Mouse (Mus musculus) forebrain, embryonic 12.5 days (tissue): ENCODE measurements around the gene Padi1. TPM values are rescaled to one million over a fixed set of nuclear protein-coding genes. Genes with fewer than 3 reads are reported as not detected.
A peak's percentile ranks its signal among the peaks of the same experiment; 100 is the strongest.

Experiments used
- ATAC-seq: fragments of 200-750 bp; cut with Nextera tagmentation; 2 replicates; pipeline ENCODE4 v1.8.0; 2017; ENCODE audit warnings: moderate TSS enrichment; ENCODE audit not compliant: low FRiP score
- H3K27ac ChIP-seq: fragments of 300-500 bp; sonication (generic); 2 replicates; pipeline ENCODE4 v1.5.1; 2016; ENCODE audit warnings: mild to moderate bottlenecking
- H3K27me3 ChIP-seq: fragments of 300-500 bp; sonication (generic); 2 replicates; pipeline ENCODE4 v1.6.1; 2016; ENCODE audit warnings: mild to moderate bottlenecking
- H3K36me3 ChIP-seq: fragments of 300-500 bp; sonication (generic); replicated peaks from 2 replicates; pipeline ENCODE4 v1.6.1; 2016; ENCODE audit warnings: mild to moderate bottlenecking
- H3K4me1 ChIP-seq: fragments of 300-500 bp; sonication (generic); 2 replicates; pipeline ENCODE4 v1.6.1; 2016
- H3K4me2 ChIP-seq: fragments of 300-500 bp; sonication (generic); 2 replicates; pipeline ENCODE4 v1.6.1; 2016; ENCODE audit warnings: mild to moderate bottlenecking, moderate library complexity
- H3K4me3 ChIP-seq: fragments of 300-500 bp; sonication (generic); replicated peaks from 2 replicates; pipeline ENCODE4 v1.5.1; 2016; ENCODE audit warnings: mild to moderate bottlenecking
- H3K9ac ChIP-seq: fragments of 300-500 bp; sonication (generic); 2 replicates; pipeline ENCODE4 v1.6.1; 2016; ENCODE audit warnings: mild to moderate bottlenecking
- H3K9me3 ChIP-seq: fragments of 300-500 bp; sonication (generic); 2 replicates; pipeline ENCODE4 v1.6.1; 2016
- WGBS: fragments of 180-500 bp; shearing (Covaris S2); methylation state at CpG from one replicate; pipeline ENCODE4 v1.1.7; 2016; 5-methylcytosine and 5-hydroxymethylcytosine counted together
- polyA plus RNA-seq: library from polyadenylated mRNA; unstranded; fragments of >200 nt; fragmentation: Nextera tagmentation; extraction: Ambion mirVana; gene quantifications from 2 replicates; pipeline ENCODE4 v1.2.1, GENCODE M21; 2016

Gene Padi1
- polyA plus RNA-seq, 1 experiment from 2014 or later = 0.10 TPM

DNA sequence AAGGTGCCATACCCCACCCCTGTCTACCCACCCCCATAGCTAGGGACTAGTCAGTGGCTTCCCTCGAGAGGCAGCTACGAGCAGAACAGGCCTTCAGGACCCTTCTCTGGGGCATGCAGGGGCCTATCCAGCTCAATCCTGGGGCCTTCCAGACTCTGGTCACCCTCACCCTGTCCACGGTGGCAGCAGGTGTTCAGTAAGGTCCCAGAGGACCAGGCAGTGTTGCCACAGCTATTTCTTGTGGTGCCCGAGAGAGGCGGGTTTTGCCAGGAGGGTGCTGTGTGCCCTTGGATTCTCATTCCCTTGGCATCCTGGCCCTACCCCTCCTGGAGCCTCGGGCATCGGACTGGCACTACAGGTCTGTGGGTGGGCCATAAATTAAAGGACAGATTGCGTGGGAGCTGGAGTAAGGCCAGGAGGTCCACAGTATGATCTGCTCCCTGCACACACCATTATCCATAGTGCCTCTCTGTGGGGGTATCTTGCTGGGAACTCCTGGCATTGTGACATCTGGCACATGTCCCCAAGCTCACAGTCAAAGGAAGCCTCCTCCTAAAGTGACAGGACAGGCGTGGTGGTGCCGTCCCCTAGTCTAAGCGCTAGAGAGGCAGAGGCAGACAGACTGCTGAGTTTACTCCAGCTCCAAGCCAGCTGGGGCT lies 9.2 kb downstream of the Padi1 start:
- Histone ChIP-seq H3K27me3 (peaks cover 18% of the 10 kb centered on the region), H3K4me1 (peaks cover 40% of the 10 kb centered on the region), H3K9ac (no peak overlapping the region), H3K4me3 (no peak overlapping the region), H3K27ac (no peak overlapping the region), H3K36me3 (no peaks in the 10 kb centered on the region), H3K9me3 (no peaks in the 10 kb centered on the region), H3K4me2 (no peak overlapping the region; the same call in 1 of the 2 replicates)
- WGBS = 71% methylated on average over 11 of the region's 11 CpGs
- ATAC-seq = no peak

DNA sequence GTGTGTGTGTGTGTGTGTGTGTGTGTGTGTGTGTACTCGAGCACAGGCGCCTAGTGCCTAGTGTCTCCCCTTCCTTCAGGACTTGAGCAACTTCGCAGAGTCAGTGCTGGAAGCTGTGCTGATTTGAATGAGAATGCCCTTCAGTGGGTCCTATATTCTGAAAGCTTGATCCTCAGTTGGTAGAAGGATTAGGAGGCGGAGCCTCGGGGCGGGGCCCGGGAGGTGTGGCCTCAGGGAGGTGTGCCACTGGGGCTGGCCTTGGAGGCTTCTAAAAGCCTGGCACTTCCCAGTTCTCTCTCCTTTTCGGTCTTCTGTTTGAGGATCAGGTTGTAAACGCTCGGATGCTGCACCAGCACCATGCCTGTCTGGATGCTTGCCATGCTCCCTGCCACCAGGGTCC lies 9.9 kb downstream of the Padi1 start:
- Histone ChIP-seq H3K9ac (no peak overlapping the region), H3K27ac (no peak overlapping the region), H3K9me3 (no peaks in the 10 kb centered on the region), H3K27me3 (peaks cover 18% of the 10 kb centered on the region), H3K36me3 (no peaks in the 10 kb centered on the region), H3K4me3 (no peak overlapping the region; the same call in 1 of the 2 replicates), H3K4me1 (peaks cover 40% of the 10 kb centered on the region), H3K4me2 (peak overlapping the region; percentile 39)
- WGBS = under 1% methylated on average over 8 of the region's 10 CpGs
- ATAC-seq = peak; percentile 66

DNA sequence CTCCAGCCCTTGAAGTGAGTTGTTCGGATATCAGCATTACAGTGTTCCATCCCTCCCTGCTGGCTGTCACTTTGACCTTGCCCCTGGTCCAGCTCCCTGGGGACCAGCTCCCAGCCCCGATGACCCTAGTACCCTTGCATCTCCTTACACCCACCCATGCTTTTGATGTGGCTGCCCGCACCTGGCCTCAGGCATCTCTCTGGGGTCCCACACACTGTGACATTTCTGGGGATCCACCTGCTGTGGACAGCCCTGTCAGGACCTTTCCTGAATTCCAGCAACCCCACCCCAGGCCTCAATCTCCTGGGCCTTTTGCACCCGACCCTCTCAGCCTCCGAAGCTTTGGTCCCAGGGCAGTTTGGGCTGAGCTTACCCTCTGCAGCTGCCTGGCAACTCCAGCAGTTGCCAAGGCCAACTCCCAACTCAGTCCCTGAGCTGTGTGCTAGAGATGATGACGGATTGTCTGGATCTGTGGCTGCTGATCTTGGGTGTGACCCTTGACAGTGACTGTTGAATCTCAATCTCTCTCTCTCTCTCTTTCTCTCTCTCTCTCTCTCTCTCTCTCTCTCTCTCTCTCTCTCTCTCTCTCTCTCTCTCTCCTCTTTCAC lies 11.1 kb downstream of the Padi1 start:
- Histone ChIP-seq H3K4me3 (no peak overlapping the region), H3K4me1 (peaks cover 40% of the 10 kb centered on the region), H3K36me3 (no peaks in the 10 kb centered on the region), H3K9me3 (no peaks in the 10 kb centered on the region), H3K4me2 (no peak overlapping the region), H3K27me3 (peaks cover 18% of the 10 kb centered on the region), H3K27ac (no peak overlapping the region), H3K9ac (no peak overlapping the region)
- 72% methylated on average over 6 of the region's 6 CpGs for WGBS
- no peak for ATAC-seq

DNA sequence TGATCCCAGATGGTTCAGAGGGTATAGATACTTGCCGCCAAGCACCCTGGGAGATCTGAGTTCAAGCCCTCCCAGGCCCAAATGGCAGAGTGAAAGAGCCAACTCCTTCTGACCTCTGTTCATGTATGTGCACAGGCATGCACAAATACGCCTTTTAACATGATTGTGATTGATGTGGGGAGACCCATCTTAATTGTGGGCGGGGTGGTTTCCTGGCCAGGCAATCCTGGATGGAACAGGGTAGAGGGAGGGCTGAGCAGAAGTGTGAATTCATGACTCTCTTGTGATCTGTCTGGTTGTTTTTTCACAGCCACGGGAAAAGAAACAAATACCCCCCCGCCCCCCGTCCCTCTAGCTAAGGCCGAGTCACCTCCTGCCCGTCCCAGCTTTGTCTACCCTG lies 12.8 kb downstream of the Padi1 start:
- Histone ChIP-seq H3K9ac (no peak overlapping the region), H3K4me3 (no peak overlapping the region), H3K27me3 (peaks cover 18% of the 10 kb centered on the region), H3K9me3 (no peaks in the 10 kb centered on the region), H3K4me1 (peaks cover 38% of the 10 kb centered on the region), H3K27ac (no peak overlapping the region), H3K4me2 (no peak overlapping the region), H3K36me3 (no peaks in the 10 kb centered on the region)
- 54% methylated on average over 8 of the region's 8 CpGs for WGBS
- ATAC-seq = no peak

DNA sequence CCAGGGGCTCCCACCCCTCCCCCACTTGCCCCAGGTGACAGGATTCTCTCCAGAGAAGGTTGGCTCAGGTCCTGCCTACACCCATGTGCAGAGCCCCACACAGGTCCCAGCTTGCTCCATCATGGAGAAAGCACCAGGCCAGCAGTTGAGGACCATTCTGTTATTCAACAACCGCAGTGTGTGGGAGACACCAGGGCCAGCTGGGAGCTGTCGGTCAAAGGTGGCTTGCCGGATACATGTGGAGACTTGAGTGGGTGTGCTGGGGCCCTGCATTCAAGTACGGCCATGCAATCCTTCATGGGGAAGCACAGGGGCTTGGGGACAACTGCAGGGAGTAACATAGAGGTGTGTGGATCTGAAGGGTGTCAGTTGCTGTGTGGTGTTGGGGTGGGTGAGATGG lies 13.8 kb downstream of the Padi1 start:
- H3K36me3 ChIP-seq = no peaks in the 10 kb centered on the region
- no peak overlapping the region for H3K4me3 ChIP-seq
- H3K9ac ChIP-seq = no peak overlapping the region
- peaks cover 38% of the 10 kb centered on the region for H3K4me1 ChIP-seq
- no peak for ATAC-seq
- H3K27ac ChIP-seq = no peak overlapping the region
- H3K27me3 ChIP-seq = peaks cover 18% of the 10 kb centered on the region
- H3K4me2 ChIP-seq = no peak overlapping the region
- H3K9me3 ChIP-seq = no peaks in the 10 kb centered on the region
- WGBS = 96% methylated on average over 4 of the region's 4 CpGs

DNA sequence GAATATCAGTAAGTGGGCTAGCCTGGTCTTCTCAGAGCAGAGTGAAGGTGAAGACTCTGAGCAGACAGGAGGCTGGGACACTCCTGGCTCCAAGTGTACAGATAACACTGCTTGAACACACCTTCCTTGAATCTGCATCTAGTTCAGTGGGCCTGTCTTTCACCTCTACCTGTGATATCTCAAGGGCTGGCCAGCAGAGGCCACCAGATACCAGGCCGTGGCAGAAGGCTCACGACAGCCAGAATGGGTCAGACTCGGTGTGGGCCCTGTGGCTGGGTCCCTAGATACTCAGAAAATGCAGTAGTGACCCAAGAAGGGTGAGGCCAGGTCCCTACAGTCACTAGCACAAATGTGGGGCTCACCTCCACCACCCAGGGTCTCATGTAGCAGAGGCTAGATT lies 18.3 kb downstream of the Padi1 start:
- no peaks in the 10 kb centered on the region for H3K4me1 ChIP-seq
- H3K4me3 ChIP-seq = no peak overlapping the region
- 48% methylated on average over 3 of the region's 3 CpGs for WGBS
- no peak overlapping the region for H3K27ac ChIP-seq
- H3K4me2 ChIP-seq = no peak overlapping the region
- H3K27me3 ChIP-seq = no peaks in the 10 kb centered on the region
- H3K9ac ChIP-seq = no peak overlapping the region
- no peaks in the 10 kb centered on the region for H3K9me3 ChIP-seq
- no peaks in the 10 kb centered on the region for H3K36me3 ChIP-seq
- ATAC-seq = no peak

DNA sequence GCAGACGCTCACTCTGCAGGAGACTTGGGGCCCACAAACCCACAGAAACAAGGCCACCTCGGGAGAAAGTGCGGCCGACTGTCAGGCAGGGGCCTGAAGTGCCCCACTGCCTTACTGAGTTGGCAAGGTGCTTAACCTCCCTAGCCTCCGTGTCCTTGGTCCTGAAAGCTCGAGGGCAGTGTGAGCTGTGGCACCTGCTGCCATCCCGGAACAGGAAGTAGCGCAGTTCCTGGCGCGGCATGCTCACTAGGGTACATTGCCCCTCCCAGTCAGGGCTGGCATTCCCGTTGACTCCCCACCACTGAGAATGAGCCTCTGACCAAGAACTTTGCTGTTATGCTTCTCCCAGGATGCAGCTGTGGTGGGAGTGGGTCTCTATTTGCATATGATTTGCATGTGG lies 19.6 kb downstream of the Padi1 start:
- Histone ChIP-seq H3K27me3 (no peaks in the 10 kb centered on the region), H3K4me1 (no peaks in the 10 kb centered on the region), H3K27ac (no peak overlapping the region), H3K4me3 (no peak overlapping the region), H3K4me2 (no peak overlapping the region), H3K9me3 (no peaks in the 10 kb centered on the region), H3K9ac (no peak overlapping the region), H3K36me3 (no peaks in the 10 kb centered on the region)
- ATAC-seq = no peak
- WGBS = 67% methylated on average over 11 of the region's 11 CpGs

DNA sequence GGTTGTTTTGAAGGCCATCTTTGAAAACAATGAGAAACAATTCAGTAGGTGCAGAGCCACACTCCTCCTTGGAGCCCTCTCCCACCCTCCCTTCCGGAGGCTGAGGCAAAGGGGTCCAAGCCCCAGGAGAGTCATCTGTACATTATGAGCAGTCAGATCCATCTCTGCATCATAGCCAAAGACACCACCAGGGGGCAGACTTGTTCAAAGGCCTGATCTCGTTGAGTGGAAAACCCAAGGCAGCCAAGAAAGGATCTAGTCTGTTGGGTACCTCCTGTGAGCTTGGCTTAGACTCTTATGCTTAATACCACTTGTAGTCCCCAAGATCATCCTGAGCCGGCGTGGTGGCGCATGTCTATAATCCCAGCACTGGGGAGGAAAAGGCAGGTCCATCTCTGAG lies 23.6 kb downstream of the Padi1 start:
- WGBS = 62% methylated on average over 5 of the region's 5 CpGs

DNA sequence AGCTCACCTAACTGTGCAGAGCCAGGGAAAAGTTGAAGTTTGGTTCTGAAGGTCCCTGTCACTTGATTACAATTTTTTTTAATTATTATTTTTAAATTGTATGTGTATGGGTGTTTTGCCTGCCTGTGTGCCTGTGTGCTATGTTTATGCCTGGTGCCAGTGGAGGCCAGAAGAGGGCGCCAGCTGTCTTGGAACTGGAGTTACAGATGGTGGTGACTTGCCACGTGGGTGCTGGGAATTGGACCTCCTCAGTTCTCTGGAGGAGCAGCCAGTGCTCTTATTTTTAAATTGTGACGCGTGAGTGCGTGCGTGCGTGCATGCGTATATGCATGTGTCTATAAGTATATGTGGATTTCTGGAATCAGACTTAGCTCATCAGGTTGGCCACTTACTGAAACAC lies 28.2 kb downstream of the Padi1 start:
- no peaks in the 10 kb centered on the region for H3K9me3 ChIP-seq
- no peak overlapping the region for H3K9ac ChIP-seq
- ATAC-seq = no peak
- no peaks in the 10 kb centered on the region for H3K36me3 ChIP-seq
- H3K27me3 ChIP-seq = peaks cover 20% of the 10 kb centered on the region
- no peak overlapping the region for H3K27ac ChIP-seq
- peaks cover 24% of the 10 kb centered on the region for H3K4me1 ChIP-seq
- no peak overlapping the region for H3K4me3 ChIP-seq
- 89% methylated on average over 8 of the region's 8 CpGs for WGBS
- H3K4me2 ChIP-seq = no peak overlapping the region

More for the DNA sequence above, 23.6 kb downstream of the Padi1 start:
- H3K9ac ChIP-seq = no peak overlapping the region
- H3K4me3 ChIP-seq = no peak overlapping the region
- H3K27ac ChIP-seq = no peak overlapping the region
- no peak for ATAC-seq
- H3K27me3 ChIP-seq = no peaks in the 10 kb centered on the region
- no peaks in the 10 kb centered on the region for H3K4me1 ChIP-seq
- H3K36me3 ChIP-seq = no peaks in the 10 kb centered on the region
- H3K9me3 ChIP-seq = no peaks in the 10 kb centered on the region
- no peak overlapping the region for H3K4me2 ChIP-seq

DNA sequence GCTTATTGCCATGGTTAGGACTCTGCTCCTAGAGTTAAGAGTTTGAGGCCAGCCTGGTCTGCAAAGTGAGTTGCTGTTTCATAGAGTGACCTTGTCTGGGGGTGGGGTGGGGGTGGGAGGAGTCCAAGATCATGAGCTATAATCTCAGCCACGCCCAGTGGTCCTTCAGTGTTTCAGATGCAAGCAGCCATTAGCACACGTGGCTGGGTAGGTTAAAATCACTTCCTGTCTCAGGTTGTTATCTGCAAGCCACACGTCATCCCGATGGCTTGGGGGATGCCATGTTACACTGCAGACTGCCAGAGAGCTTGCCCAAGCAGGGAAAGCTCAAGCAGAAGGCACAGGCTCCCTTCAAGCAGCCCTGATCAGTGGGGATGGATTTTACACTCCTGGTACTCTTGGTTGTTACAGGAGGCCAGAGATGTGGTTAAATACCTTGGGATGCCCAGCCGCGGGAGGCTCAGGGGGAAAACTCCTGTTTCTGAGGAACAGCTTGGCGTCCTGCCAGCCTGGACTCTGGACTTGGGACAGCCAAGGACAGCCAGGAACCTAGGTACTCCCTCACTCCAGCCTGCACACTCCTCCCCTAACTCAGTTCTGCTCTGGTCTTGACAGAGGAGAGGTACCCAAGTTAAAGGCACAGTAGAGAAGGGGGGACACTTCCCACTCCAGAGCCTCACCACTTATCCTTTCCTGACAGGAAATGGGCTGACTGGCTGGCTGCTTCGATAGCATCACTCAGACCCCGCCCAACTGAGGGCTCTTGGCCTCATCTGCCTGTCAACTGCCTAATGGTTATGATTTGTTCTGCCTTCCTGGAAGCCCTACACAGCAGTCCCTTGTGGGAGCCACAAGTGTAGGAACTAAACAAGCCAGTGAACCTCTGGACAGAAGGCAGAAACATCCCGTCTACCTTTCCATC lies 29.3 kb downstream of the Padi1 start:
- peaks cover 20% of the 10 kb centered on the region for H3K27me3 ChIP-seq
- ATAC-seq = no peak
- 70% methylated on average over 10 of the region's 10 CpGs for WGBS

DNA sequence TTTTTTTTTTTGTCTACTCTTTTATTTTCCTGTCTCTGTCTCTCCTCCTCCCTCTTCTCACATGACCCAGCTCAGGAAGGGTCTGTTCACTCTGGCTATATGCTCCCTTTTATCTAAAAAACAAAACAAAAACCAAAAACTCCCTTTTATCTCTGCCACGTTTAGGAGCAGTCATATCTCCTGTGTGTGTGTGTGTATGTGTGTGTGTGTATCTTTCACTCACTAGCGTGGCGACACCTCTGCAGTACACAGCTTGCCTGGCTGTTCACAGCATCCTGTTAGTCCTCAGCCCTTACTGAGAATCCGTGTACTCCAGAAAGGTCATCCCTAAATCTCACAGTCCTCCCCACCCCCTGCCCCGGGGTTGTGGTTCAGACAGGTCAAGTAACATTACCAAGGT lies 30.1 kb downstream of the Padi1 start:
- ATAC-seq = no peak
- Histone ChIP-seq H3K4me2 (no peak overlapping the region), H3K36me3 (no peaks in the 10 kb centered on the region), H3K27me3 (peaks cover 20% of the 10 kb centered on the region), H3K4me1 (peaks cover 25% of the 10 kb centered on the region), H3K9me3 (no peaks in the 10 kb centered on the region), H3K27ac (no peak overlapping the region), H3K4me3 (no peak overlapping the region), H3K9ac (no peak overlapping the region)
- WGBS = 72% methylated on average over 5 of the region's 5 CpGs

More for the DNA sequence above, 29.3 kb downstream of the Padi1 start:
- Histone ChIP-seq H3K36me3 (no peaks in the 10 kb centered on the region), H3K4me2 (no peak overlapping the region), H3K27ac (no peak overlapping the region), H3K9ac (no peak overlapping the region), H3K9me3 (no peaks in the 10 kb centered on the region), H3K4me3 (no peak overlapping the region), H3K4me1 (peaks cover 25% of the 10 kb centered on the region)
